Comparison of ENCODE assay signal across 8 mouse cellular contexts in genomic region chrX:93793168-93793567, GRCm38 (mm10). TPM values are rescaled to one million over a fixed set of nuclear protein-coding genes. Genes with fewer than 3 reads are reported as not detected.
DNase-seq lines count a peak whose midpoint lies in the region; ATAC-seq lines count a peak whose summit lies in the region.

No protein-coding gene starts in this region.

- DNase-seq in heart, adult 9 months (ENCODE audit: low spot score in 2 of 2) = peak; percentile 1 to 24
- DNase-seq in heart, embryonic 10.5 days (ENCODE audit: low spot score) = no peak
- peak; percentile 17 for DNase-seq in urinary bladder, postnatal 14 days (ENCODE audit: low spot score)
- DNase-seq in urinary bladder, postnatal 10 days (ENCODE audit: low spot score) = no peak
- DNase-seq in c-Kit-negative CD71-positive TER-119-positive erythroid progenitor cells, embryonic 14.5 days (ENCODE audit: low read depth, low spot score) = peak; percentile 29
- peak; percentile 36 for DNase-seq in lung, postnatal 10 days
- peak; percentile 51 to 80 for DNase-seq in spleen, postnatal 4 days (ENCODE audit: low spot score in 2 of 2)

- no peak overlapping the region for H3K4me3 ChIP-seq in heart, embryonic 10.5 days

- H3K27ac ChIP-seq in heart, embryonic 10.5 days = no peak overlapping the region

- H3K36me3 ChIP-seq in heart, embryonic 10.5 days = no peaks in the 10 kb centered on the region

- ATAC-seq in granulocyte monocyte progenitor cell, adult 5-6 weeks (replicated peaks; ENCODE audit: poor library complexity, severe bottlenecking) = peak; percentile 86

- no peaks in the 10 kb centered on the region for H3K27me3 ChIP-seq in heart, embryonic 10.5 days (ENCODE audit: insufficient read depth, poor library complexity, severe bottlenecking)

- no peaks in the 10 kb centered on the region for H3K9me3 ChIP-seq in heart, embryonic 10.5 days

- no peaks in the 10 kb centered on the region for H3K4me1 ChIP-seq in heart, embryonic 10.5 days

RNA-seq across cellular contexts. Expression of gene Pdk3, which starts 38.8 kb away (rescaled TPM):
- 129 and 190 TPM in 2 replicates for polyA plus RNA-seq in heart, embryonic 10.5 days (2016; fragmentation: Nextera tagmentation; extraction: Ambion mirVana)
- 42.8 and 59.4 TPM in 2 replicates for total RNA-seq in granulocyte monocyte progenitor cell, adult 5-6 weeks (2014; fragmentation: Nextera tagmentation)
- total RNA-seq in granulocyte monocyte progenitor cell, adult 5-6 weeks (2017) = 49.8 and 55.5 TPM in 2 replicates

Comparison
In these comparisons a context has a peak if more than half of its experiments do, and no peak if none do; other contexts are left out.
1. DNase-seq: peak in heart, adult 9 months (2 of 2), urinary bladder, postnatal 14 days (single experiment), c-Kit-negative CD71-positive TER-119-positive erythroid progenitor cells, embryonic 14.5 days (single experiment), lung, postnatal 10 days (single experiment) and spleen, postnatal 4 days (2 of 2); none in heart, embryonic 10.5 days (single experiment) and urinary bladder, postnatal 10 days (single experiment).